Mouse (Mus musculus) erythroblast, adult 5-6 weeks (primary cell): Measurements from ENCODE around the gene Hoxb5. TPM values are rescaled to one million over a fixed set of nuclear protein-coding genes. Genes with fewer than 3 reads are reported as not detected.

Source experiments
- ATAC-seq: replicated peaks from 2 replicates; pipeline ENCODE4 v1.8.0; 2016; ENCODE audit warnings: moderate number of reproducible peaks, mild to moderate bottlenecking, moderate TSS enrichment, inconsistent platforms; ENCODE audit not compliant: poor library complexity, low FRiP score, severe bottlenecking
- total RNA-seq, 2 experiments: library from RNA; stranded (forward) in 1 of 2; stranded (reverse) in 1 of 2; fragments of 150-400 nt in 1 of 2; fragments of 200-764, 138-1000 nt in 1 of 2; gene quantifications; 2 replicates each; pipeline versions ENCODE4 v1.2.3 to v1.2.4; 2015 to 2017; ENCODE audit warnings: low replicate concordance in 2 of 2

Hoxb5 gene
- total RNA-seq, 2 experiments from 2014 or later = not detected

DNA sequence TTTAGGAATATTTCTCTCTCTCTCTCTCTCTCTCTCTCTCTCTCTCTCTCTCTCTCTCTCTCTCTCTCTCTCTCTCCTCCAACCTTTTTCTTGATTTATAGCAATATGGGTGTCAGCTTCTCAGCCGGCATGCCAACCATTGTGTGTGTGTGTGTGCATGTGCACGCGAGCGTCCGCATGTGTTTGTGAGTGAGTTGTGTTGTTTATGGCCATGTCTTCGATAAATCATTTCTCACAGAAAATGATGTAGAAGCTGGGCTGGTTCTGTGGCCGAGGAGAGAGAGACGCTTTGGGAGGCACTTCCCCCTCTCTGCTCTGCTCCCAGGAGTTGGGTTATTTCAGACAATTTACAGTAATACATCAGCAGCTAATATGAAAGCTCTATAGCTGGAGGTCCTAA is 25.5 kb downstream of the Hoxb5 start:
- no peak for ATAC-seq

DNA sequence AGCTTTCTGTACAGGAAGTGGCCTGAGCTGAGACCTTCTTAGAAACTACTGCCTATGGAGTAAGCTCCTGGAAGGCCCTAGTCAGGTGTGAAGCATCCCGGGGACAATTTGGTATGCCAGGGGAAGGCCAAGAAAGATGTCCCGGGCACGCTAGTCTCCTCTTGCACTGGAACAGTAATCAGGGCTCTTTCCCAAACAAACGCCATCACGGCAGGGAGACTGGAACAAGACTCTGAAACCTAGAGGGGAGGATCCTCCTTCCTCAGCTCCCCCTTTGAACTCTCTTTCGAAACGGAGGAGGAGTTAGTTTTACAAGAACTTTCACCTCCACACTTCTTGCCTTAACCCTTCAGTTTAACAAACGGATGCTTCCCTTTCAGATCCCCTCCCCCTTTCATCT is 29.0 kb downstream of the Hoxb5 start:
- no peak for ATAC-seq

DNA sequence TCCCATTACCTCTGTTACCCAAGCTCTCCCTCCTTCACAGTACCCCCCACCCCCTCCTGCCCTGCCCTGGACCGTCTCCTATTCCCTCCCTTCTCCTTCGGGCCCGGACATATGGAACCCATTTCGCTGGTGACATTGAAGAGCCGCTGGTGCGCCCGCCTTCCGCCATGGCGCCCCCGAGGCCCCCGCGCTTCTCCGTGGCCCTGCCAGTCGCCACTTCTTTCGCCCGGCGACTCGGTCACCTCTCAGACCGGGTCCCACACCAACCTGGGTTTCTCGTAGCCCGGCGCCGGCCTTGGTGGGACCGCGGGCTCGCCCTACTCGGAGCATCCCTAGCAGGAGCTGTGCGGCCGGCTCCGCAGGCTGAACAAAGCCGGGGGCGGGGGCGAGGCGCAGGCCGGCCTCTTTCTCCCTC is 29.5 kb downstream of the Hoxb5 start:
- no peak for ATAC-seq

DNA sequence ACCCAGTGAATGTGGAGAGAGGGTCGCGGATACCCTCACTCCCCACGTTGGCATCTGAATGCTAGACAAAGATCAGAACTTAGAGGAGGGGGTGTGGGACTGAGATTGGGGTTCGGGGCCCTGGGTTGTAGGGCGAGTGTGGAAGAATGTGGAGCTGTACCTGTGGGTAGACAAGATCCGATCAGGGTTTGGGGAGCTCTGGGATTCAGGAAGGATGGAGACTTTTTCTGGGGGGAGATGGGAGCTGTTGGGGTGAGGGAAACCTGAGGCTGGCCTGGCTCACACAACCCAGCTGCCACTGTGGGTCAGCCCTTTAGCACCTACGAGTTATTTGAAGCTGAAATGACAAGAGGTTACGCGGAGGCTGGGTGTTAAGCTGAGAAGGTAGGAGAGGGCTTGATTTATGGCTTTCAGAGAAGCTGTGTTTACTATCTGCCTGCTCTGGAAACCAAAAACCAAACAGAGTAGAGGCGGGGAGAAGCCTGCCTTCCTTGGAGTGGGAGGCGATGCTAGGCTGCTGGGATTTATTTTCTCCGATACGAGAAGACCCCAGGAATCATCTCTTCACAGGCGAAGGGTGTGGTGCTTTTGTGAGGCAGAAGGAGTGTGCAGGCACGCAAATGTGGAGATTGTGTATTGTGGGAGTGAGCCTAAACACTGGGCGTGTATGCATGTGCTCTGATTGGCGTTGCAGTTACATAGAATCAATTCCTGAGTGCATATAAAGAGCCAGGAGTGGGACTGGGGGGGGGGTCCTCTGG is 30.3 kb downstream of the Hoxb5 start:
- ATAC-seq = no peak

DNA sequence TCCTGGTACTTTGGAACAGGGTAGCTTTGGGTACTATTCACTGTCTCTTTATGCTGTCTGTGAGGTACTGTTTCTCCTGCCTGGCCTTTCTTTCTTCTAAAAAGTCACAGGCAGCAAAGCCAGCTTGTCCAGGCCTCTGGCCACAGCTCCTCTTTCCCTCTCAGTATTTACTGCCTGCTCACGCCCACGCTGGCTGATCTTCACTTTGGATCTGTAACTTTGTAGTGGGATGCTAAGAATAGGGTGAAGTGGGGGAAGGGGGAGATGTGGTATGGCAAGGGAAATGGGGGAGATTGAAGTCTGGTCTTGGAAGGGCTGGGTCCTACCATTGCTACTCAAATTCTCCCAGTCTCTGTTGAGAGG is 30.8 kb downstream of the Hoxb5 start:
- ATAC-seq = no peak

DNA sequence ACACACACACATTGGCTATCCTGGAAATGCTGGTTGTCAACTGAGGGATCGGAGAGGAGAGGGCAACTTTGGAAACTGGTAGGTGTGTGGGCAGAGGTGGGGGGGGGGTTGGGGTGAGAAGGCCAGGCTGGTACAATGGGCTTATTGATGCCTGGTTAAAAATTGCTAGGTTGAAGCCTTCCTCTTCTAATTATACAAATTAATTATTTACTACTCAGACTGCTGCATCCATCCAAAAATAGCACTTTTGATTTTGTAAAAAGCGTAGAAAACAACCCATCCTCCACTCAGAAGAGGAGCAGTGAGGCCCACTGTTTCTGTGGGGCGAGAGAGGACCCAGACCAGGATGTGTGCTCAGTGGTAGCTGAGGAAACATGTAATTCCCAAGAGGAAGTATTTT is 31.9 kb downstream of the Hoxb5 start:
- ATAC-seq = no peak

DNA sequence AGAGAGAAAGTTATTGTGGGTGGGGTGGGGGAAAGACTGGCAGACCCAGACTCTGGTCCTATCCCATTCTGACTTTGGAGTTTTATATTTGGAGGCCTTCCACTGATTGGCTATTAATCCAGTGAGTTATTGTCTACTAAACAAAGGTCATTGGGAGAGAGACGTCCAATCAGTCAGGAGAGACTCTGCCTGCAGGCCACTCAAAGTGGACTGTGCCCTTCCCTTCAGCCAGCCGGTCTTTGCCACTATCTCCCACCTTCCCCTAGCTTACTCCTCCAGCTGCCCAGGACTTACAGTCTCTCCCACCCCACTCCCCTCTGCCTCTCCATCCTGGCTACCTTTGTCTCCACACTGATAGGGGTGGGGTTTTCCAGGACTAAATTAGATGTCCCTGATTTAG is 33.5 kb downstream of the Hoxb5 start:
- no peak for ATAC-seq

DNA sequence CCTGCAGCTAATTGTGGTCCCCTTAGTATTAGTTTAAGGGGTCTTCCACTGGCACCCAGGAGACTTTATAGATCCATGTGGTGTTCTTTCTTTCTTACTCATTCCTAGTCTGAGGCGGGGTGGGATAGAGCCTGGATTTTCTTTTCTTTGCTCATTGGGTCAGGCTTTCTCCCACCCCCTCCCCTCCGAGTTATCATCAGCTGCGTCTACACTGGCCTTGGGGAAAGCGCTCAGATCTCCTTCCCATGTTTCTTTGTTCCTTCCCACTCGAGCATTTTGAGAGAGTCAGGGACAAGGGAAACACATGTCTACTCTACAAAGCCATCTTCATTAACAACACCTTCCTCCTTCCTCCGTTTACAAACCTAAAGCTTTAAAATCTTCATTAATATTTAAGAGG is 33.9 kb downstream of the Hoxb5 start:
- no peak for ATAC-seq

DNA sequence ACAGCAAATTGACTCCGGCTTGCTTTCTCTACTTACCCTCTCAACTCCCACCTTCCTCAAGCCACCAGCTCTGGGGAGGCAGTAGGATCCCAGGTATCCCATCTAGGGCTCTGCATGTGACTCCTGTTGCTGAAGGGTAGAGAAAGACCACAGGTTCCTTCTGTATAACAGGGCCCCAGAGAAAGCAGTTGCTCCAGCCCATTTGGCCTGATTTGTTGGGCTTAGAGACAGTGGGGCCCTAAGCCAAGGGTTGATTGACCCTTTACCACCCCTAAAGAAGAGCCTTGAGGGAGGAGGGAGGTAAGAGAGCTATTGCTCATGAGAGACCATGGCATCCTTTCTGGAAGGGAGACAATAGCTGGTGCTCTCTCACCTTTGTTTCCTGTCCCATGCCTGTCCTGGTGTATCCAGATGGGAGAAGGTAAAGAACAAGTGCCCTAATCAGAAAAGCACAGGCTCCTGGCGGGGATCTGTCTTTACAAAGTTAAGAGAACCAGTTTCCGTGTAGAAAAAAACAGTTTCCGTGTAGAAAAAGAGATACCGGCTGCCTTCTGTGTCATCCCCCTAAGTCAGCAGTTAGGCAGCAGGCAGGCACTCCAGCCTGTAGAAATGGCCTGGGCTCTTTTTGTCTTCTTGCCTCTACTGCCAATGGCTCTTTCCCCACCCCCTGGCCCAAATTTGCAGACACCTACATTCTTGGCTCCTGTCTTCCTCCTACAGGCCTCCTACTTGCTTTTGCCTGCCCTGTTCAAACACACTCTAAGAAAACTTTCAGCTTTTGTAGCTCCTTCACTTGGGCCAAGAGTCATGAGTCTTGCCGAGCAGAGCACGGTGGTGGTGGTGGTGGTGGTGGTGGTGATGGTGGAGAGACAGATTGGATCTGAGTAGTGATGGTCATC is 36.1 kb downstream of the Hoxb5 start:
- no peak for ATAC-seq

DNA sequence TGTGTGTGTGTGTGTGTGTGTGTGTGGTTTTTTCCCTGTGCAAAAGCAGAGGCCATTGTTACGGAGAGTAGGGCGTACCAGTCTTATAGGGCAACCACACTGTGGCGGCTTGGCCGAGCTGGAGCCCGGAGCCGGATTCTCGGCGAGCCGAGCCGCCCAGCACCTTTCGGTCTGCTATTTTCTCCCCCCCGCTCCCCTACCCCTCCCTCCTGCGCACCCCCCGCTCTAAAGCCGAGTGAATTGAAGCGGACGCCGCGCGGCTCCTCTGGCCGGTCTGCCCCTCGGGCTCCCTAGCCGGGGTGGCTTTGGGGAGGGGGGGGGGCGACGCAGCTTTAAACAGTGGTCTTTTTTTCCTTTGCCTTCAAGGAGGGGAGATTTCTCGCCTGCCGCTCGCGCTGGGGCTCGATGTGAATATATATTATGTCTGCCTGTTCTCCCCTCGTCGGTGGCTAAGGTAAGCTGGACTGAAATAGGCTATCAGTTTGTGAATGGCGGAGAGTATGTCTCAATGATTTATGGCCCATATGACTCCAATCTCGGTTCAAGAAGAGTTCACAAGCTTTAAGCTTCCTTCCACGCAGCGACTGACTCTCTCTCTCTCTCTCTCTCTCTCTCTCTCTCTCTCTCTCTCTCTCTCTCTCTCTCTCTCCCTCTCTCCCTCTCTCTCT is 37.7 kb downstream of the Hoxb5 start:
- no peak for ATAC-seq

DNA sequence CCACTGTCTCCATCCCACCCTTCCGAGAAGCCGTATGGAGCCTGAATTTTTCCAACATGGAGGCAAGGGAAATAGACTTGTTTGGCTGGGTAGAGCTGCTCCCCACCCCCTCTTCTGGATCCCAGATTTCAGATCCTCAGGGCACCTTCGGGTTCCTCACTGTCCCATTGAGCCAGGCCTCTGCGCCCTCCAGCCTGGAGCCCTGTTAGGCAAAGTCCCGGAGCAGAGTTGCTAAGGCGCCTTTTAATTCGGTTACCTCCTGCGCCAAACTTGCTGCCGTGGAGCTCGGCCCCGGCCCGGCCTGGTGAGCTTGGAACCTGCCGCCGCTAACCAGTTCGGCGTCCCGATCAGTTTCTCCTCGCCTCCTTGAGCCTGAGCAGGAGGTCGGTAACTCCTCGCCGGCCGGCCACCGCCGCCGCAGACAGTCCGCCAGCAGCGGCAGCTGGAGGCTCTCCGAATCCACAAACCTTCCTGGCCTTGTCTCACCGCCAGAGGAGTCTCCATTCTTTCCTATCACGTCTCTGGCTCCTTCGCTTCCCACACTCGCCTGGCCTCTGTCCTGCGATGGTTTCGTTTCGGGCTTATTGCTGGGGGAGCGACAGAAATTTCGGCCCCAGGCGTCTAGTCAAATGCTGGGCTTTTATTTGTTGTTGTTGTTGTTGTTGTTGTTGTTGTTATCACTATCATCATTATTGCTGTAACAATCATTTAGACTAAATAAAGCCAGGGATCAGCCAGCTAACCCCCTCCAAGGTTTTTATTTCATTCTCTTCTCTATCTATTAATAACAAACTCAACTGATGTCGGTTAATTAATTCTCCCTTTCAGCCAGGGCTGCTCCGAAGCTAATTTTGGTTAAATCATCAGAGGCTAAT is 38.8 kb downstream of the Hoxb5 start:
- no peak for ATAC-seq

DNA sequence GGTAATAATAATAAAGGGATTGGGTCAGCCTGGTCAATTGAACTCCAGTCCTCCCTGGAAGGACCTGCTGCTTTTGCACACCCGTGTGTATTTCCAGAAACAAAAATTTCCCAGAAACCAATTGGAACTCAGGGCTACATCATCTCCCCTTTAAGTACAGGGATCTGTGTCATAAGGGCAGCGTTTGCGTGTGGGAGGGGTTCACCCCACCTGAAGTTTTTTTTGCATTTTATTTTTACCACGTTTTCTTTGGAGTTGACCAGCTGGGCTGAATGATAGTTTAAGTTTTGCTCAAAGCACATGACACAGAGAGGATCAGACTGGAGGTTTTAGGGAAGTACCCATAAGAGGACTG is 39.4 kb downstream of the Hoxb5 start:
- ATAC-seq = no peak

DNA sequence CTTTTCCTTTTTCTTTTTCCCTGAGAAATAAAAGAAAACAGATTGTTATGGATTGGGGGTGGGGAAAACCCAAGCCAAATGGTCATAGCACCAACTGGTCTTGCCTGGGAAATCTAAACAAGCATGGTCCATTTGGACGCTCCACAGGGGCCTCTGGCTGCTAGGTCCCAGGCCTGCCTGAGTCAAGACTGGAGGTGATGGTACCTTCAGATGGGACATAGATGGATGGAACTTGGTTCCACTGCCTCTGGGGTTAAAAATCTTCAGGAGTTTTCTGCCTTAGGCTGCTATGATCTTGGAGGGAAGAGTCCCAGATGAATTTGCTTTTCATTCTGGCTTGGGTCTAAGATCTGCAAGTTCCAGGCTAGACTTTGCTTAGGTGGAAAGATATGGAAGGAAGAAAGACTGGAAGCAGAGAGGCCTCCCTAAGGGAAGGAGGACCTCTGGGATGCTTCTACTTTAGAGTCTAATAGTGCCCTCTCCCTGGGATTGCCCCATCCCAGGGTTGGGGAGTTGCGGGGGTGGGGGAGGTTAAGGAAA is 40.1 kb downstream of the Hoxb5 start:
- no peak for ATAC-seq

DNA sequence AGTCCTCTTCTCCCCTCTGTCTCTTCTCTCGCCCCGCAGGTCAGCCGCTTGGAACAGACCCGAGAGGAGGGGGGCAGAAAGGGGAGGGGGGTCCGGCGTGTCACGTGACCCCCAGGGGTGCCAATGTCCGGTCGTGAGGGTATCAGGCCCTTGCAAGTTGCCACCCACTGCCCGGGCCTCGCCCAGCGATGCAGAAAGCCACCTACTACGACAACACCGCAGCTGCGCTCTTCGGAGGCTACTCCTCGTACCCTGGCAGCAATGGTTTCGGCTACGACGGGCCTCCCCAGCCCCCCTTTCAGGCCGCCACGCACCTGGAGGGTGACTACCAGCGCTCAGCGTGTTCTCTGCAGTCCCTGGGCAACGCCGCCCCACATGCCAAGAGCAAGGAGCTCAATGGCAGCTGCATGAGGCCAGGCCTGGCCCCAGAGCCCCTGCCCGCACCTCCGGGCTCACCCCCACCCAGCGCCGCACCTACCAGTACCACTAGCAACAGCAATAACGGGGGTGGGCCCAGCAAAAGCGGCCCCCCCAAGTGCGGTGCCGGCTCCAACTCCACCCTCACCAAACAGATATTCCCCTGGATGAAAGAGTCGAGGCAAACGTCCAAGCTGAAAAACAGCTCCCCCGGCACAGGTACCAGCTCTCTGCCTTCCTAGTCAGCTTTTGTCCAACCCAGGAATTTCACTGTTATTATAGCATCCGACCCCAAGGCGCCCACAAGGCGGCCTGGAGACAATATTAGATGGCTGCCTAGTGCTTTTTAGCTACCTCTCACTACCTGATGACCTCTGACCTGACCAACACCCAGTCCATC is 41.1 kb downstream of the Hoxb5 start:
- ATAC-seq = no peak

DNA sequence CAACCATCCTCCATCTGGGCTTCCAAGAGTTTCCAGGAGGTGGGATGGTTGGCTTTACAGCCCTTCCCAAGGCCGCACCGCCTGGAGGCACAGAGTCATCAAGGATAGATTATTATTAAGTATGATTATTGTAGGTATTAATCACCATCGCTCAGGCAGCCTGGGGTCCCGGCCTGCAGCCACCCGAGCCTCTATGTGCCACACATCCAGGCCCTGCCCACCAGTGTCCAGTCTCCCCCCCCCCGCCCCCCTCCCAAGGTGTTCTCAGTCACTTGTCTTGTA is 41.7 kb downstream of the Hoxb5 start:
- no peak for ATAC-seq

DNA sequence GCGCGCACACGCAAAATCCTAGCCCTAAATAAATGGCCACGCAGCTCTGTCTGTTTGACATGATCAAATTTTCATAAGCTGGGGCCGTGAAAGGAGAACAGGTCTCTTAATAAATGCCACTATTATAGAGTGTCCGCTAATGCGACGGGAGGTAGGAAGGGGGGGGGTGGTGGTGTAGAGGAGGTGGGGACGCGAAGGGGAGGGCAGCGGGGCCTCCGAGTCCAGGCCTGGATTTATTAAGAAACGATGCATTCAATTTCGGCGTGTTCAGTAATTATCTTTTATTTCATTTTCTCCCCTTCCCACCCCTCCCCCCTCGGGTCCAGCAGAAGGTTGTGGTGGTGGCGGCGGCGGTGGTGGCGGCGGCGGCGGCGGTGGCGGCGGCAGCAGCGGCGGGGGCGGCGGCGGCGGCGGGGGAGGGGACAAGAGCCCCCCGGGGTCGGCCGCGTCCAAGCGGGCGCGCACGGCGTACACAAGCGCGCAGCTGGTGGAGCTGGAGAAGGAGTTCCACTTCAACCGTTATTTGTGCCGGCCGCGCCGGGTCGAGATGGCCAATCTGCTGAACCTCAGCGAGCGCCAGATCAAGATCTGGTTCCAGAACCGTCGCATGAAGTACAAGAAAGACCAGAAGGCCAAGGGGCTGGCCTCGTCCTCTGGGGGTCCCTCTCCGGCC is 42.2 kb downstream of the Hoxb5 start:
- ATAC-seq = no peak

DNA sequence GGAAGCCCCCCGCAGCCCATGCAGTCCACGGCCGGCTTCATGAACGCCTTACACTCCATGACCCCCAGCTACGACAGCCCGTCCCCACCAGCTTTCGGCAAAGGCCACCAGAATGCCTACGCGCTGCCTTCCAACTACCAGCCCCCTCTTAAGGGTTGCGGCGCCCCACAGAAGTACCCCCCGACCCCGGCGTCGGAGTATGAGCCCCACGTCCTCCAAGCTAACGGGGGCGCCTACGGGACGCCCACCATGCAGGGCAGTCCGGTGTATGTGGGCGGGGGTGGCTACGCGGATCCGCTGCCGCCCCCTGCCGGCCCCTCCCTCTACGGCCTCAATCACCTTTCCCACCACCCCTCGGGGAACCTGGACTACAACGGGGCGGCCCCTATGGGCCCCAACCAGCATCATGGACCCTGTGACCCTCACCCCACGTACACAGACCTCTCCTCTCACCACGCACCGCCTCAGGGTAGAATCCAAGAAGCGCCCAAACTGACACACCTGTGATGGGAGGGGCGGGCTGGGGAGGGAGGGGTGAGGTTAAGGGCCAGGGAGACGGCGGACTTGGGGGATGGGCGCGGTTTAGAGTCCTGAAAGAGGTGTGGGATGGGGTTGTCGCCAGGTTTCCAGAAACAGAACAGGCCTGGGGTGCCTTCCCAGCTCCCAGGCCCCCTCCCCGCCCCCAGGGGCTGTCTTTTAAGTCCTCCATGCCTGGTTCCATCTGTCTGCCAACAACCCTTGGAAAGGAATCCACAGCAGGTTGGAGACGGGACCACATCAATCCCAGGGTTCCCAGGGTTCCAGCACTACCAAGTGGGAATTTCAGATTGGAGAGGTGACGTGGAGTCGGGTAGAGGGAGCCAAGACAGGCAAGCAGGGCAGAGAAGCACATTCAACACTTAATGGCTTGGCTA is 43.0 kb downstream of the Hoxb5 start:
- no peak for ATAC-seq
